Mouse (Mus musculus) brain, embryonic 14.5 days (tissue): ENCODE results near the gene Capg.

Experiments
- CTCF ChIP-seq: fragments of 200-500 bp; IDR thresholded peaks from 2 replicates; pipeline ENCODE4 v1.5.1; 2012; ENCODE audit warnings: inconsistent platforms, mild to moderate bottlenecking, moderate library complexity, borderline replicate concordance; ENCODE audit not compliant: insufficient read depth, insufficient read length; ENCODE audit errors: extremely low read depth
- POLR2A ChIP-seq: fragments of 200-500 bp; IDR thresholded peaks from 2 replicates; pipeline ENCODE4 v1.6.1; 2012; ENCODE audit warnings: mild to moderate bottlenecking, inconsistent platforms, borderline replicate concordance; ENCODE audit not compliant: poor library complexity, insufficient read depth, insufficient read length, severe bottlenecking; ENCODE audit errors: extremely low read depth

DNA sequence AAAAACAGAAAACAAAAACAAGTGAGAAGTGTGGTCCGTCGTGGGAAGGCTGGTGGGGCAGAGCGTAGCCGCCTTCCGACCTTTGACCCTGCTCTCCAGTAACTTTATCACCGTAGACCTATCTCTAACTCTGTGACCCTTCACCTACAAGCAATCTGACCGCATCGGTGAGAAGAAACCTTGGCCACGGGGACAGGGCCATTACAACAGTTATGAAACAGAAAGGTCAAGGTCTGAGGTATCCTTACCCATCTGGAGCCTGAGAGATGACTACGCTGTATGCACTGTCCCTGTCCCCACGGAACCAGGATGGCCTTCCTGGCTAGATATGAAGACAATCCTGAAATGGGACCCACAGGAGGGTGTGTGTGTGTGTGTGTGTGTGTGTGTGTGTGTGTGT is 40.0 kb downstream of the Capg start:
- TF ChIP-seq CTCF (no peak), POLR2A (no peak)
